Comparison of ENCODE assay signal across 8 mouse cellular contexts in the genomic region with DNA sequence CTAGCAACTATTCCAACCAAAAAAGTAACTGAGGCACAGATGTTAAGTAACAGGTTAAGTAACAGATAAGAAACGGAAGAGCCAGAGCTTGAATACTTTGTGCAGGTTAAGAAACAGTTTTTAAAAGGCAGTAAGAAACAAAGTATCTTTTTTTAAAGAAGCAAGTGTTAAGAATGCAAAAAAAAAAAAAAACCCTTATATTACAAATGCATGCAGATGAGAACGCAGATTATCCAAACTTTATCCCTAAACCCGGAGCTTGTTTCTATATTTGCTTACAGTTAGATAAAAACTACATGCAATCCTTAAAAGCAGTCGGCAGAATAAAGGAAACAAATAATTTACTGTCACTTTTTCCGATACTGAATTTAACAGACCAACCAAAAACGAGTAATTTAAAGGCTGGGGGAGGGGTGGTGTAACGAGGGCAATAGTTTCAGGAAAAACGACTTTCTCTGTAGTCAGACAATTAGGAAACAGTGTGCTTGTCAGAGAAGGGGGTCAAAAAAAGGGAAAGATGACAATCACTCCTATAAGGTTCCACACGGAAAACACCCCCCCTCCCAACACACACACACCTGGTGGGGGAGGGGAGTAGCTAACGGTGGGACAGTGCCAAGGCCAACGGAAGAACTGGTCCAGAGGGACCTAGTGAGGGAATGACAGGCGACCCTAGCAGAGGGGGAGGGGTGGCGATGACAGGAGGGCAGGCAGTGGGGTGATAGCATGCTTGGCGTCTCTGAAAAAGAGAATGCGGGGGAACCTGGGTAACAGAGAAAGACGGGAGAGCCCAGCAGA. TPM values are rescaled to one million over a fixed set of nuclear protein-coding genes. Genes with fewer than 3 reads are reported as not detected.
DNase-seq lines count a peak whose midpoint lies in the region; ATAC-seq and TF ChIP-seq lines count a peak whose summit lies in the region.

No protein-coding gene starts in this region.

- H3K4me1 ChIP-seq in forebrain, embryonic 16.5 days (replicated peaks; ENCODE audit: control insufficient read depth, insufficient read depth, low read length) = peaks cover 21% of the 10 kb centered on the region
- H3K4me1 ChIP-seq in hindbrain, embryonic 15.5 days (replicated peaks) = peaks cover 30% of the 10 kb centered on the region

- DNase-seq in Muller cell, postnatal 12 days (ENCODE audit: inconsistent ontology term) = peak; percentile 26
- peak; percentile 59 to 60 for DNase-seq in cerebellum, adult 18-20 months
- DNase-seq in left cerebral cortex, adult 2 months (ENCODE audit: extremely low spot score in 1 of 2, low spot score in 2 of 2) = peak; percentile 27 to 40
- peak; percentile 44 for DNase-seq in right cerebral cortex, postnatal 14 days
- no peak for DNase-seq in c-Kit-positive CD71-positive TER-119-positive erythroid progenitor cells, embryonic 14.5 days (ENCODE audit: low spot score)

- peak overlapping the region; percentile 99 for H3K4me3 ChIP-seq in forebrain, embryonic 16.5 days (replicated peaks; ENCODE audit: low read length)
- H3K4me3 ChIP-seq in hindbrain, embryonic 15.5 days = peak overlapping the region; percentile 68
- H3K4me3 ChIP-seq in left cerebral cortex, adult 2 months = peak overlapping the region; percentile 90
- H3K4me3 ChIP-seq in macrophage (ENCODE audit: inconsistent target) = peak overlapping the region; percentile 92

- WGBS in forebrain, embryonic 16.5 days = 3% methylated on average over 16 of the region's 16 CpGs
- 5% methylated on average over 16 of the region's 16 CpGs for WGBS in hindbrain, embryonic 15.5 days
- WGBS in macrophage (ENCODE audit: missing documents) = under 1% methylated on average over 15 of the region's 16 CpGs

- H3K27me3 ChIP-seq in forebrain, embryonic 16.5 days (replicated peaks; ENCODE audit: control insufficient read depth, insufficient read depth, low read length) = no peaks in the 10 kb centered on the region
- no peaks in the 10 kb centered on the region for H3K27me3 ChIP-seq in hindbrain, embryonic 15.5 days

- H3K27ac ChIP-seq in forebrain, embryonic 16.5 days (ENCODE audit: low read length) = peak overlapping the region; percentile 96
- peak overlapping the region; percentile 96 for H3K27ac ChIP-seq in hindbrain, embryonic 15.5 days (replicated peaks)
- peak overlapping the region; percentile 98 for H3K27ac ChIP-seq in left cerebral cortex, adult 2 months
- H3K27ac ChIP-seq in macrophage = peak overlapping the region; percentile 51

- intact Hi-C loops in left cerebral cortex, adult 2 months (cut with DNase I) = no loop called here

- no peak for TF ChIP-seq CTCF in left cerebral cortex, adult 2 months (IDR thresholded peaks at IDR 0.05)

- no peaks in the 10 kb centered on the region for H3K9me3 ChIP-seq in forebrain, embryonic 16.5 days (ENCODE audit: control insufficient read depth, low read length)
- H3K9me3 ChIP-seq in hindbrain, embryonic 15.5 days = no peaks in the 10 kb centered on the region

- peaks cover 4% of the 10 kb centered on the region for H3K36me3 ChIP-seq in forebrain, embryonic 16.5 days (ENCODE audit: control insufficient read depth, insufficient read depth)
- H3K36me3 ChIP-seq in hindbrain, embryonic 15.5 days = peaks cover 6% of the 10 kb centered on the region
- peaks cover 3% of the 10 kb centered on the region; the same call in 1 of the 2 replicates for H3K36me3 ChIP-seq in macrophage (ENCODE audit: inconsistent target)

- ATAC-seq in forebrain, embryonic 16.5 days = no peak
- no peak; the same call in 1 of the 2 replicates for ATAC-seq in hindbrain, embryonic 15.5 days (ENCODE audit: low FRiP score, low read depth)

- H3K9ac ChIP-seq in forebrain, embryonic 16.5 days (replicated peaks; ENCODE audit: low read depth, low read length) = peak overlapping the region; percentile 95
- peak overlapping the region; percentile 84 for H3K9ac ChIP-seq in hindbrain, embryonic 15.5 days

- H3K79me2 ChIP-seq in macrophage (ENCODE audit: inconsistent target) = peaks cover 87% of the 10 kb centered on the region

- peak overlapping the region; percentile 97 for H3K4me2 ChIP-seq in forebrain, embryonic 16.5 days (ENCODE audit: low read length)
- H3K4me2 ChIP-seq in hindbrain, embryonic 15.5 days = peak overlapping the region; percentile 88

RNA-seq across cellular contexts. Expression of a gene that starts 1.0 kb away (rescaled TPM):
- polyA plus RNA-seq in forebrain, embryonic 16.5 days (2015; fragmentation: Nextera tagmentation; extraction: Ambion mirVana) = 7.0 and 8.5 TPM in 2 replicates
- 5.1 and 6.1 TPM in 2 replicates for polyA plus RNA-seq in hindbrain, embryonic 15.5 days (2015; fragmentation: Nextera tagmentation; extraction: Ambion mirVana)
- 10 to 100 TPM; 16.8 to 17.7 TPM for total RNA-seq in left cerebral cortex, adult 2 months (2021)
- total RNA-seq in macrophage (2018; cell fraction: chromatin; rRNA removed) = 10 to 100 TPM in 24 of 26 experiments, 1 to 10 TPM in 2; 7.9 to 22.8 (median 17.0) TPM
- total RNA-seq in macrophage (2018; cell fraction: cytosol; rRNA removed) = 10 to 100 TPM in 1 of 26 experiments, 1 to 10 TPM in 25; 5.6 to 10.6 (median 7.7) TPM
- 10 to 100 TPM in 23 of 26 experiments, 1 to 10 TPM in 3; 8.6 to 25.0 (median 15.6) TPM for total RNA-seq in macrophage (2018; cell fraction: nucleus; rRNA removed)
- polyA plus RNA-seq in macrophage (2018) = 6.0 to 6.8 TPM (median 6.4 TPM) in 3 replicates

RNA-seq across cellular contexts. Expression of a gene that starts 1.3 kb away (rescaled TPM):
- polyA plus RNA-seq in forebrain, embryonic 16.5 days (2015; fragmentation: Nextera tagmentation; extraction: Ambion mirVana) = 81.8 and 98.0 TPM in 2 replicates
- polyA plus RNA-seq in hindbrain, embryonic 15.5 days (2015; fragmentation: Nextera tagmentation; extraction: Ambion mirVana) = 65.1 and 67.0 TPM in 2 replicates
- total RNA-seq in left cerebral cortex, adult 2 months (2021) = 10 to 100 TPM; 55.6 to 60.0 TPM
- 10 to 100 TPM; 22.0 to 86.7 (median 48.8) TPM for total RNA-seq in macrophage (2018; cell fraction: chromatin; rRNA removed)
- total RNA-seq in macrophage (2018; cell fraction: cytosol; rRNA removed) = 100 to 1,000 TPM in 3 of 26 experiments, 10 to 100 TPM in 23; 74.1 to 135 (median 85.7) TPM
- total RNA-seq in macrophage (2018; cell fraction: nucleus; rRNA removed) = 100 to 1,000 TPM in 6 of 26 experiments, 10 to 100 TPM in 20; 35.3 to 150 (median 86.8) TPM
- polyA plus RNA-seq in macrophage (2018) = 51.1 to 59.0 TPM (median 55.2 TPM) in 3 replicates
